Mouse (Mus musculus): ENCODE data around the gene Krtap8-1. TPM values are rescaled to one million over a fixed set of nuclear protein-coding genes. Genes with fewer than 3 reads are reported as not detected.

The Krtap8-1 gene
- not detected for polyA plus RNA-seq (2014; fragmentation: Illumina TruSeq; extraction: RNeasy Lipid Tissue Mini Kit (QIAGEN cat#74804); ENCODE audit: low read depth, low replicate concordance)

DNA sequence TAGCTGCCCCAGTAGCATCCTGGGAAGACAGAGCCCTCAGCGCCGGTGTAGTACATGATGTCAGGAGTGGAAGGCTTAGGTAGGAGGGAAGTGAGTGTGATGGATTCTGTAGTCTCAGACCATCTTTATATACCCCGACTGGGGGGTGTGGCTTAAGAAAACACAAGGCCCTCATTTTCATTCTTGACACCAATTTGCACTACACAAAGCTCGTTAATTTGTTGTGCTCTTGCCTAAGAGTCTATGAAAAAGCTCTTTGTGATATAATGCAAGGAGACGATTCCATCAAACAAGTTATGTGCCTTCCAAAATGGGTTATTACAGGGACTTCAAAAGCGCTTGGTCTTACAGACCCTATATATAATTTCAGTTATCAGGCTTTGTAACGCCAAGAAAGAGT lies at the start of gene Krtap8-1:
Gene Krtap8-1, minus strand, starts transcription at position 101 of the 400 bp plus-strand sequence.

GRCm38 (mm10) chr16:89508223-89508622 lies 20.5 kb upstream of the Krtap8-1 start, which contains the start of gene Krtap7-1:
Gene Krtap7-1, minus strand, starts transcription at chr16:89508323.

Other genes with a start within 250 kb of the Krtap8-1 start
- not detected for gene Krtap21-1, start 84.1 kb downstream of the Krtap8-1 start, polyA plus RNA-seq (2014; fragmentation: Illumina TruSeq; extraction: RNeasy Lipid Tissue Mini Kit (QIAGEN cat#74804); ENCODE audit: low read depth, low replicate concordance)
- gene Krtap6-2, start 67.8 kb downstream of the Krtap8-1 start, polyA plus RNA-seq (2014; fragmentation: Illumina TruSeq; extraction: RNeasy Lipid Tissue Mini Kit (QIAGEN cat#74804); ENCODE audit: low read depth, low replicate concordance) = not detected
- not detected for gene Krtap7-1, start 20.4 kb upstream of the Krtap8-1 start, polyA plus RNA-seq (2014; fragmentation: Illumina TruSeq; extraction: RNeasy Lipid Tissue Mini Kit (QIAGEN cat#74804); ENCODE audit: low read depth, low replicate concordance)
- gene Krtap11-1, start 83.2 kb upstream of the Krtap8-1 start, polyA plus RNA-seq (2014; fragmentation: Illumina TruSeq; extraction: RNeasy Lipid Tissue Mini Kit (QIAGEN cat#74804); ENCODE audit: low read depth, low replicate concordance) = not detected